In genomic region chr11:7226200-7226599, GRCm38 (mm10) we compare ENCODE assay signal across 18 mouse cellular contexts. TPM values are rescaled to one million over a fixed set of nuclear protein-coding genes. Genes with fewer than 3 reads are reported as not detected.
DNase-seq lines count a peak whose midpoint lies in the region; ATAC-seq and TF ChIP-seq lines count a peak whose summit lies in the region.
"Had no signal": no experiment of that assay in that cellular context is flagged by ENCODE, and none has a peak within 500 bp of the region (broad histone marks: within the 10 kb centered on the region; RNA-seq: fewer than 3 reads in every experiment).

No protein-coding gene starts in this region.

- H3K9me3 ChIP-seq in forebrain, embryonic 13.5 days (replicated peaks): no peaks in the 10 kb centered on the region; the same call in 1 of the 2 replicates
- no peaks in the 10 kb centered on the region for H3K9me3 ChIP-seq in forebrain, embryonic 10.5 days
- no peaks in the 10 kb centered on the region for H3K9me3 ChIP-seq in forebrain, postnatal 0 days (ENCODE audit: low read length)
- H3K9me3 ChIP-seq: kidney, embryonic 15.5 days; midbrain, embryonic 13.5 days had no signal

- no peak overlapping the region for H3K4me3 ChIP-seq in forebrain, embryonic 13.5 days
- H3K4me3 ChIP-seq in forebrain, embryonic 10.5 days: no peak overlapping the region
- H3K4me3 ChIP-seq in forebrain, postnatal 0 days (ENCODE audit: low read depth, low read length): no peak overlapping the region
- H3K4me3 ChIP-seq: kidney, embryonic 15.5 days; midbrain, embryonic 13.5 days had no signal

- peak; percentile 80; the same call in 1 of the 2 replicates for ATAC-seq in forebrain, embryonic 13.5 days
- ATAC-seq in forebrain, postnatal 0 days: peak; percentile 93
- ATAC-seq: midbrain, embryonic 13.5 days had no signal

- WGBS in forebrain, embryonic 13.5 days: 69% methylated on average over 2 of the region's 2 CpGs
- 73% methylated on average over 2 of the region's 2 CpGs for WGBS in forebrain, embryonic 10.5 days
- 59% methylated on average over 2 of the region's 2 CpGs for WGBS in forebrain, postnatal 0 days

- TF ChIP-seq CTCF in forebrain, postnatal 0 days (IDR thresholded peaks at IDR 0.05; ENCODE audit: low read depth): no peak

- no peak overlapping the region for H3K9ac ChIP-seq in forebrain, embryonic 13.5 days
- no peak overlapping the region for H3K9ac ChIP-seq in forebrain, postnatal 0 days
- H3K9ac ChIP-seq: kidney, embryonic 15.5 days; midbrain, embryonic 13.5 days had no signal

- no peaks in the 10 kb centered on the region for H3K4me1 ChIP-seq in forebrain, embryonic 13.5 days
- H3K4me1 ChIP-seq in forebrain, embryonic 10.5 days: no peaks in the 10 kb centered on the region
- H3K4me1 ChIP-seq in forebrain, postnatal 0 days (ENCODE audit: insufficient read depth): no peaks in the 10 kb centered on the region
- H3K4me1 ChIP-seq: kidney, embryonic 15.5 days; midbrain, embryonic 13.5 days had no signal

- no peak for DNase-seq in forebrain, embryonic 10.5 days (ENCODE audit: extremely low spot score, low spot score)
- DNase-seq in left cerebral cortex, adult 18-20 months (ENCODE audit: low spot score in 2 of 2): peak; percentile 20 to 47
- no peak for DNase-seq in left cerebral cortex, adult 11 months (ENCODE audit: low spot score)
- peak; percentile 64 for DNase-seq in forebrain, postnatal 0 days
- DNase-seq in right cerebral cortex, postnatal 10 days (ENCODE audit: low spot score in 2 of 2): peak; percentile 50 to 54
- DNase-seq in gastrocnemius, adult 18-20 months (ENCODE audit: low spot score): no peak
- DNase-seq in gastrocnemius, postnatal 4 days (ENCODE audit: low spot score in 2 of 2): no peak
- DNase-seq: gastrocnemius, postnatal 25 days; heart, postnatal 4 days; lung, postnatal 10 days had no signal

- no peaks in the 10 kb centered on the region for H3K36me3 ChIP-seq in forebrain, embryonic 13.5 days (ENCODE audit: poor library complexity, severe bottlenecking)
- no peaks in the 10 kb centered on the region for H3K36me3 ChIP-seq in forebrain, embryonic 10.5 days (replicated peaks)
- H3K36me3 ChIP-seq in forebrain, postnatal 0 days (ENCODE audit: insufficient read depth): no peaks in the 10 kb centered on the region
- H3K36me3 ChIP-seq: kidney, embryonic 15.5 days; midbrain, embryonic 13.5 days had no signal

- H3K27ac ChIP-seq in forebrain, embryonic 13.5 days: no peak overlapping the region
- no peak overlapping the region for H3K27ac ChIP-seq in forebrain, embryonic 10.5 days
- H3K27ac ChIP-seq in forebrain, postnatal 0 days (ENCODE audit: low read depth, low read length): no peak overlapping the region
- H3K27ac ChIP-seq: midbrain, embryonic 13.5 days had no signal

- H3K27me3 ChIP-seq in forebrain, embryonic 13.5 days: no peaks in the 10 kb centered on the region
- no peaks in the 10 kb centered on the region for H3K27me3 ChIP-seq in forebrain, embryonic 10.5 days (ENCODE audit: poor library complexity, severe bottlenecking)
- no peaks in the 10 kb centered on the region for H3K27me3 ChIP-seq in forebrain, postnatal 0 days (ENCODE audit: insufficient read depth, low read length)
- H3K27me3 ChIP-seq: kidney, embryonic 15.5 days; midbrain, embryonic 13.5 days had no signal

- H3K4me2 ChIP-seq in forebrain, embryonic 13.5 days: no peak overlapping the region
- no peak overlapping the region for H3K4me2 ChIP-seq in forebrain, postnatal 0 days (ENCODE audit: low read depth)
- H3K4me2 ChIP-seq: kidney, embryonic 15.5 days; midbrain, embryonic 13.5 days had no signal

RNA-seq across cellular contexts. Expression of gene Igfbp3, which starts 12.5 kb away (rescaled TPM):
- 9.6 and 11.6 TPM in 2 replicates for polyA plus RNA-seq in forebrain, embryonic 13.5 days (2015; fragmentation: Nextera tagmentation; extraction: Ambion mirVana)
- 16.4 and 16.6 TPM in 2 replicates for polyA plus RNA-seq in forebrain, embryonic 10.5 days (2016; fragmentation: Nextera tagmentation; extraction: Ambion mirVana)
- 1 to 10 TPM; 5.8 to 7.4 TPM for total RNA-seq in left cerebral cortex, adult 18-20 months (2021)
- total RNA-seq in forebrain, postnatal 0 days (2014; rRNA removed): 56.6 and 61.9 TPM in 2 replicates
- 29.9 and 32.6 TPM in 2 replicates for polyA plus RNA-seq in forebrain, postnatal 0 days (2015; fragmentation: Nextera tagmentation; extraction: Ambion mirVana)
- 10 to 100 TPM; 12.0 to 13.4 TPM for total RNA-seq in gastrocnemius, adult 18-20 months (2021)
- total RNA-seq in gastrocnemius, postnatal 4 days (2021): 100 to 1,000 TPM; 149 to 168 TPM

RNA-seq across cellular contexts. Expression of gene Igfbp1, which starts 28.6 kb away (rescaled TPM):
- polyA plus RNA-seq in forebrain, embryonic 13.5 days (2015; fragmentation: Nextera tagmentation; extraction: Ambion mirVana): 0.18 and 0.30 TPM in 2 replicates
- 0.10 and 0.24 TPM in 2 replicates for polyA plus RNA-seq in forebrain, embryonic 10.5 days (2016; fragmentation: Nextera tagmentation; extraction: Ambion mirVana)
- not detected for total RNA-seq in left cerebral cortex, adult 18-20 months (2021)
- not detected in 2 replicates for total RNA-seq in forebrain, postnatal 0 days (2014; rRNA removed)
- not detected in 2 replicates for polyA plus RNA-seq in forebrain, postnatal 0 days (2015; fragmentation: Nextera tagmentation; extraction: Ambion mirVana)
- total RNA-seq in gastrocnemius, adult 18-20 months (2021): not detected
- 1 to 10 TPM in 1 of 2 experiments, under 1 TPM in 1; 0.29 to 2.8 TPM for total RNA-seq in gastrocnemius, postnatal 4 days (2021)
- total RNA-seq: adrenal gland, adult 18-20 months; gastrocnemius, postnatal 25 days; heart, postnatal 4 days had no signal
- polyA plus RNA-seq: C2C12; neural tube, embryonic 14.5 days had no signal

RNA-seq across cellular contexts. Expression of gene Gm11985, which starts 37.8 kb away (rescaled TPM):
- polyA plus RNA-seq in forebrain, embryonic 13.5 days (2015; fragmentation: Nextera tagmentation; extraction: Ambion mirVana): not detected in 2 replicates
- polyA plus RNA-seq in forebrain, embryonic 10.5 days (2016; fragmentation: Nextera tagmentation; extraction: Ambion mirVana): not detected in 2 replicates
- total RNA-seq in left cerebral cortex, adult 18-20 months (2021): not detected
- total RNA-seq in forebrain, postnatal 0 days (2014; rRNA removed): not detected in 2 replicates
- not detected in 2 replicates for polyA plus RNA-seq in forebrain, postnatal 0 days (2015; fragmentation: Nextera tagmentation; extraction: Ambion mirVana)
- not detected for total RNA-seq in gastrocnemius, adult 18-20 months (2021)
- not detected for total RNA-seq in gastrocnemius, postnatal 4 days (2021)
- total RNA-seq: adrenal gland, adult 18-20 months; gastrocnemius, postnatal 25 days; heart, postnatal 4 days had no signal
- polyA plus RNA-seq: C2C12; embryonic facial prominence, embryonic 11.5 days; kidney, embryonic 15.5 days; midbrain, embryonic 13.5 days; small intestine, adult 2 months had no signal

Comparison
In these comparisons a context has a peak if more than half of its experiments do, and no peak if none do; other contexts are left out.
1. DNase-seq: peak in left cerebral cortex, adult 18-20 months (2 of 2), forebrain, postnatal 0 days (single experiment) and right cerebral cortex, postnatal 10 days (2 of 2); none in forebrain, embryonic 10.5 days (single experiment), left cerebral cortex, adult 11 months (single experiment), gastrocnemius, adult 18-20 months (single experiment) and gastrocnemius, postnatal 4 days (0 of 2).